Mouse (Mus musculus): Measurements from ENCODE around the gene Zfp629.

The Zfp629 gene

DNA sequence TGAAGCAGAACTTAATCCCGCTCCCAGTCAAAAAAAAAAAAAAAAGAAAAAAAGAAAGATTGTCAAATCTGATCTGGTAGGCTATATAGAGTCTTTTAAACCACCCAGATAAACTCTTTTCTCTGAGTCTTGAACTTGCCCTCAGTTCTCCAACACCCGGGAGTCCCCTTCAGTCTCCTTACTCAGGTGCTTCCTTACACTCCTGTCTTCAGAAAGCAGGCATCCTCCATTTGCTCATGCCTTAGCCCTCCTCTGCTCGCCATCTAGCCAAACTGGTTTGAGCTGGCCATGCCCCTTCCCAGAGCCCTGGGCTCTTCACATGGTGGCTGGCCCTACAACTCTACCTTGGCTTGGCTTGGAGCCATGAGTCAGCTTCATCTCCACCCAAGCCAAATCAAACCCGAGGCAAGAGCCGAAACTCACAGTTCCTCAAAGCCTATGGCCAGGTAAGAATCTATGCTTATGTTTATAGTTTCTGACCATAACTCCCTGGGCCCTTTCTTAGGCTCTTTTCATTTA is 54.2 kb downstream of the Zfp629 start, which contains the start of gene Tmem265:
TSS of gene Tmem265 (plus strand) at position 51 of the 519 bp plus-strand sequence.
- peak; percentile 36 to 63 for DNase-seq

DNA sequence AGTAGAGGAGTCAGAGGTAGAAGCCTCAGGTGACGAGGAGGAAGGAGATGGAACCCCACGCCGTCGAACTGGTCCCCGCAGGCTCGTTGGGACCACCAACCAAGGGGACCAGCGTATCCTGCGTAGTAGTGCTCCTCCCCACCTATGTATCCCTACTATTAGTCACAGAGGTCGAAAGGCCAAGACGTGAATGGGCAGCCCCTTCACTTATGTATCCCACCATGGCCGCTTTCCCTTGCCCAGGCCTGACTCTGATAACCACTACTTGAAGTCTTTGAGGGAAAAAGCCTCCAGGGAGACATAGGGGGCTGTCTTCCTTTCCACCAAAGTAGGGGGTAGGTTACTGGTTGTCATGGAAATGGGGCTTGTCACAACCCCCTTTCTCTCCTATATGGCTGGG is 55.0 kb downstream of the Zfp629 start:
- DNase-seq = no peak

All from cerebellum, postnatal 25 days (tissue).